Mouse (Mus musculus): Measurements from ENCODE around the gene Dusp22. TPM values are rescaled to one million over a fixed set of nuclear protein-coding genes. Genes with fewer than 3 reads are reported as not detected.

The Dusp22 gene
- total RNA-seq (2021) = 10 to 100 TPM; 27.3 to 30.6 TPM

GRCm38 (mm10) chr13:30659613-30660505 lies at the start of gene Dusp22:
Gene Dusp22 (plus strand): TSS chr13:30659999.
- DNase-seq (ENCODE audit: extremely low spot score in 1 of 2, low spot score in 1 of 2) = peak; percentile 75 to 76

GRCm38 (mm10) chr13:30612079-30612794 lies 47.6 kb upstream of the Dusp22 start:
- no peak for DNase-seq (ENCODE audit: extremely low spot score in 1 of 2, low spot score in 1 of 2)

GRCm38 (mm10) chr13:30619684-30620083 lies 40.1 kb upstream of the Dusp22 start:
- no peak for DNase-seq (ENCODE audit: extremely low spot score in 1 of 2, low spot score in 1 of 2)

- peak in 1 of 2 experiments; percentile 16 for DNase-seq (ENCODE audit: extremely low spot score in 1 of 2, low spot score in 1 of 2)
These were observed 31.4 kb upstream of the Dusp22 start for GRCm38 (mm10) chr13:30628195-30629048.

GRCm38 (mm10) chr13:30629794-30630410 lies 29.9 kb upstream of the Dusp22 start:
- no peak for DNase-seq (ENCODE audit: extremely low spot score in 1 of 2, low spot score in 1 of 2)

- DNase-seq (ENCODE audit: extremely low spot score in 1 of 2, low spot score in 1 of 2) = no peak
These were observed 26.8 kb upstream of the Dusp22 start for GRCm38 (mm10) chr13:30632998-30633397.

- no peak for DNase-seq (ENCODE audit: extremely low spot score in 1 of 2, low spot score in 1 of 2)
These were observed 23.3 kb upstream of the Dusp22 start for GRCm38 (mm10) chr13:30636453-30636852.

GRCm38 (mm10) chr13:30638378-30639115 lies 21.3 kb upstream of the Dusp22 start:
- DNase-seq (ENCODE audit: extremely low spot score in 1 of 2, low spot score in 1 of 2) = no peak

- no peak for DNase-seq (ENCODE audit: extremely low spot score in 1 of 2, low spot score in 1 of 2)
These were observed 17.7 kb upstream of the Dusp22 start for GRCm38 (mm10) chr13:30642053-30642452.

- no peak for DNase-seq (ENCODE audit: extremely low spot score in 1 of 2, low spot score in 1 of 2)
These were observed 11.3 kb upstream of the Dusp22 start for GRCm38 (mm10) chr13:30648461-30648860.

GRCm38 (mm10) chr13:30649197-30649596 lies 10.6 kb upstream of the Dusp22 start:
- no peak for DNase-seq (ENCODE audit: extremely low spot score in 1 of 2, low spot score in 1 of 2)

- DNase-seq (ENCODE audit: extremely low spot score in 1 of 2, low spot score in 1 of 2) = no peak
These were observed 9.1 kb upstream of the Dusp22 start for GRCm38 (mm10) chr13:30650684-30651083.

GRCm38 (mm10) chr13:30653051-30653450 lies 6.7 kb upstream of the Dusp22 start:
- no peak for DNase-seq (ENCODE audit: extremely low spot score in 1 of 2, low spot score in 1 of 2)

GRCm38 (mm10) chr13:30654463-30654862 lies 5.3 kb upstream of the Dusp22 start:
- no peak for DNase-seq (ENCODE audit: extremely low spot score in 1 of 2, low spot score in 1 of 2)

- no peak for DNase-seq (ENCODE audit: extremely low spot score in 1 of 2, low spot score in 1 of 2)
These were observed 2.9 kb upstream of the Dusp22 start for GRCm38 (mm10) chr13:30656909-30657308.

- DNase-seq (ENCODE audit: extremely low spot score in 1 of 2, low spot score in 1 of 2) = no peak
These were observed 2.0 kb upstream of the Dusp22 start for GRCm38 (mm10) chr13:30657779-30658178.

- no peak for DNase-seq (ENCODE audit: extremely low spot score in 1 of 2, low spot score in 1 of 2)
These were observed 1.4 kb upstream of the Dusp22 start for GRCm38 (mm10) chr13:30658201-30658996.

- DNase-seq (ENCODE audit: extremely low spot score in 1 of 2, low spot score in 1 of 2) = no peak
These were observed 5.5 kb downstream of the Dusp22 start for GRCm38 (mm10) chr13:30665261-30665660.

- DNase-seq (ENCODE audit: extremely low spot score in 1 of 2, low spot score in 1 of 2) = peak in 1 of 2 experiments; percentile 31
These were observed 6.7 kb downstream of the Dusp22 start for GRCm38 (mm10) chr13:30666537-30666936.

All from layer of hippocampus, postnatal 25 days (tissue).